Mouse (Mus musculus): ENCODE results near the gene Disp2. TPM values are rescaled to one million over a fixed set of nuclear protein-coding genes. Genes with fewer than 3 reads are reported as not detected.
A peak's percentile ranks its signal among the peaks of the same experiment; 100 is the strongest.

Gene Disp2
- 69.0 TPM in 1 of 2 replicates, not detected in the other for polyA plus RNA-seq (2012; ENCODE audit: insufficient read depth, insufficient read length, low replicate concordance, missing spikeins)

GRCm38 (mm10) chr2:118779504-118780480 is at the start of gene Disp2:
Gene Disp2 (plus strand): TSS chr2:118779719.
- Histone ChIP-seq H3K27ac (ENCODE audit: insufficient read depth, low read depth, low read length) (peak within 1 kb of the TSS; percentile 77), H3K4me3 (ENCODE audit: insufficient read depth, low read depth, low read length) (peak within 1 kb of the TSS; percentile 52), H3K4me1 (ENCODE audit: control insufficient read depth, insufficient read depth, low read length) (peaks cover 24% of the 10 kb centered on the region)
- TF ChIP-seq POLR2A (IDR thresholded peaks at IDR 0.05; ENCODE audit: insufficient read depth, low read depth, low read length) (peak; percentile 79), CTCF (IDR thresholded peaks at IDR 0.05; ENCODE audit: insufficient read depth, low read depth, low read length) (no peak)
- WGBS: 7% methylated on average over 39 of the region's 39 CpGs

- Histone ChIP-seq H3K27ac (ENCODE audit: insufficient read depth, low read depth, low read length) (no peak overlapping the region), H3K4me1 (ENCODE audit: control insufficient read depth, insufficient read depth, low read length) (peaks cover 22% of the 10 kb centered on the region), H3K4me3 (ENCODE audit: insufficient read depth, low read depth, low read length) (no peak overlapping the region)
- TF ChIP-seq CTCF (IDR thresholded peaks at IDR 0.05; ENCODE audit: insufficient read depth, low read depth, low read length) (no peak), POLR2A (IDR thresholded peaks at IDR 0.05; ENCODE audit: insufficient read depth, low read depth, low read length) (no peak)
- 35% methylated on average over 8 of the region's 8 CpGs for WGBS
Measured at GRCm38 (mm10) chr2:118729816-118730621, 49.5 kb upstream of the Disp2 start.

- Histone ChIP-seq H3K27ac (ENCODE audit: insufficient read depth, low read depth, low read length) (no peak overlapping the region), H3K4me3 (ENCODE audit: insufficient read depth, low read depth, low read length) (no peak overlapping the region), H3K4me1 (ENCODE audit: control insufficient read depth, insufficient read depth, low read length) (peaks cover 22% of the 10 kb centered on the region)
- WGBS: 10% methylated on average over 3 of the region's 3 CpGs
- TF ChIP-seq CTCF (IDR thresholded peaks at IDR 0.05; ENCODE audit: insufficient read depth, low read depth, low read length): peak; percentile 90
- TF ChIP-seq POLR2A (IDR thresholded peaks at IDR 0.05; ENCODE audit: insufficient read depth, low read depth, low read length): no peak
Measured at GRCm38 (mm10) chr2:118730622-118730915, 49.0 kb upstream of the Disp2 start.

GRCm38 (mm10) chr2:118731981-118732380 is 47.5 kb upstream of the Disp2 start:
- TF ChIP-seq POLR2A (IDR thresholded peaks at IDR 0.05; ENCODE audit: insufficient read depth, low read depth, low read length): no peak
- Histone ChIP-seq H3K27ac (ENCODE audit: insufficient read depth, low read depth, low read length) (no peak overlapping the region), H3K4me1 (ENCODE audit: control insufficient read depth, insufficient read depth, low read length) (peaks cover 22% of the 10 kb centered on the region), H3K4me3 (ENCODE audit: insufficient read depth, low read depth, low read length) (no peak overlapping the region)
- WGBS: 70% methylated on average over 5 of the region's 5 CpGs

GRCm38 (mm10) chr2:118733341-118733740 is 46.2 kb upstream of the Disp2 start:
- Histone ChIP-seq H3K4me1 (ENCODE audit: control insufficient read depth, insufficient read depth, low read length) (peaks cover 17% of the 10 kb centered on the region), H3K27ac (ENCODE audit: insufficient read depth, low read depth, low read length) (no peak overlapping the region), H3K4me3 (ENCODE audit: insufficient read depth, low read depth, low read length) (no peak overlapping the region)
- TF ChIP-seq POLR2A (IDR thresholded peaks at IDR 0.05; ENCODE audit: insufficient read depth, low read depth, low read length) (no peak), CTCF (IDR thresholded peaks at IDR 0.05; ENCODE audit: insufficient read depth, low read depth, low read length) (no peak)
- 48% methylated on average over 5 of the region's 5 CpGs for WGBS

GRCm38 (mm10) chr2:118740341-118740740 is 39.2 kb upstream of the Disp2 start:
- Histone ChIP-seq H3K4me3 (ENCODE audit: insufficient read depth, low read depth, low read length) (no peak overlapping the region), H3K4me1 (ENCODE audit: control insufficient read depth, insufficient read depth, low read length) (peaks cover 6% of the 10 kb centered on the region), H3K27ac (ENCODE audit: insufficient read depth, low read depth, low read length) (no peak overlapping the region)
- TF ChIP-seq POLR2A (IDR thresholded peaks at IDR 0.05; ENCODE audit: insufficient read depth, low read depth, low read length): no peak
- no peak for TF ChIP-seq CTCF (IDR thresholded peaks at IDR 0.05; ENCODE audit: insufficient read depth, low read depth, low read length)
- 73% methylated on average over 3 of the region's 3 CpGs for WGBS

- no peak overlapping the region for H3K4me3 ChIP-seq (ENCODE audit: insufficient read depth, low read depth, low read length)
- peaks cover 6% of the 10 kb centered on the region for H3K4me1 ChIP-seq (ENCODE audit: control insufficient read depth, insufficient read depth, low read length)
- WGBS: 57% methylated on average over 9 of the region's 9 CpGs
- TF ChIP-seq CTCF (IDR thresholded peaks at IDR 0.05; ENCODE audit: insufficient read depth, low read depth, low read length) (no peak), POLR2A (IDR thresholded peaks at IDR 0.05; ENCODE audit: insufficient read depth, low read depth, low read length) (no peak)
- no peak overlapping the region for H3K27ac ChIP-seq (ENCODE audit: insufficient read depth, low read depth, low read length)
Measured at GRCm38 (mm10) chr2:118741183-118741582, 38.3 kb upstream of the Disp2 start.

- peaks cover 8% of the 10 kb centered on the region for H3K4me1 ChIP-seq (ENCODE audit: control insufficient read depth, insufficient read depth, low read length)
- no peak overlapping the region for H3K27ac ChIP-seq (ENCODE audit: insufficient read depth, low read depth, low read length)
- WGBS: 24% methylated on average over 8 of the region's 8 CpGs
- TF ChIP-seq POLR2A (IDR thresholded peaks at IDR 0.05; ENCODE audit: insufficient read depth, low read depth, low read length) (no peak), CTCF (IDR thresholded peaks at IDR 0.05; ENCODE audit: insufficient read depth, low read depth, low read length) (no peak)
- no peak overlapping the region for H3K4me3 ChIP-seq (ENCODE audit: insufficient read depth, low read depth, low read length)
Measured at GRCm38 (mm10) chr2:118743261-118743943, 36.1 kb upstream of the Disp2 start.
